Mouse (Mus musculus): ENCODE data around the gene Cemip2. TPM values are rescaled to one million over a fixed set of nuclear protein-coding genes. Genes with fewer than 3 reads are reported as not detected.

The Cemip2 gene
- polyA plus RNA-seq, 1 experiment from 2014 or later, result 51.7 TPM

GRCm38 (mm10) chr19:21897122-21897827 is 119.1 kb downstream of the Cemip2 start:
- Histone ChIP-seq H3K9me3 (replicated peaks) (no peaks in the 10 kb centered on the region), H3K4me3 (no peak overlapping the region), H3K4me1 (peaks cover 8% of the 10 kb centered on the region; the same call in 1 of the 2 replicates), H3K27ac (0 out of 2 replicates have a peak overlapping the region, but pooled peaks have one; percentile 14), H3K36me3 (no peaks in the 10 kb centered on the region), H3K27me3 (ENCODE audit: low read depth, poor library complexity, severe bottlenecking) (no peaks in the 10 kb centered on the region)
- WGBS, result 85% methylated on average over 7 of the region's 7 CpGs
- DNase-seq (ENCODE audit: low spot score), result no peak

- Histone ChIP-seq H3K4me1 (peaks cover 8% of the 10 kb centered on the region; the same call in 1 of the 2 replicates), H3K36me3 (no peaks in the 10 kb centered on the region), H3K27me3 (ENCODE audit: low read depth, poor library complexity, severe bottlenecking) (no peaks in the 10 kb centered on the region), H3K27ac (no peak overlapping the region), H3K4me3 (no peak overlapping the region), H3K9me3 (replicated peaks) (no peaks in the 10 kb centered on the region)
- WGBS, result 74% methylated on average over 12 of the region's 12 CpGs
- no peak for DNase-seq (ENCODE audit: low spot score)
Observed at GRCm38 (mm10) chr19:21898015-21898939, 120.1 kb downstream of the Cemip2 start.

Other genes with a start within 250 kb of the Cemip2 start
- 76.9 and 78.0 TPM in 2 replicates for gene 1110059E24Rik, start 125.4 kb upstream of the Cemip2 start, polyA plus RNA-seq (2016; fragmentation: Nextera tagmentation; extraction: Ambion mirVana)
- gene Abhd17b, start 125.2 kb upstream of the Cemip2 start, polyA plus RNA-seq (2016; fragmentation: Nextera tagmentation; extraction: Ambion mirVana), result 23.8 and 28.8 TPM in 2 replicates

Measured in limb, embryonic 10.5 days (tissue).